Mouse (Mus musculus) WW6 (cell line): ENCODE measurements around the gene Apbb2.

Experiments used
- DNase-seq: peaks from one replicate; pipeline ENCODE4 v3.0.0-alpha.2; 2013; ENCODE audit warnings: low read depth, low spot score

Apbb2 gene

DNA sequence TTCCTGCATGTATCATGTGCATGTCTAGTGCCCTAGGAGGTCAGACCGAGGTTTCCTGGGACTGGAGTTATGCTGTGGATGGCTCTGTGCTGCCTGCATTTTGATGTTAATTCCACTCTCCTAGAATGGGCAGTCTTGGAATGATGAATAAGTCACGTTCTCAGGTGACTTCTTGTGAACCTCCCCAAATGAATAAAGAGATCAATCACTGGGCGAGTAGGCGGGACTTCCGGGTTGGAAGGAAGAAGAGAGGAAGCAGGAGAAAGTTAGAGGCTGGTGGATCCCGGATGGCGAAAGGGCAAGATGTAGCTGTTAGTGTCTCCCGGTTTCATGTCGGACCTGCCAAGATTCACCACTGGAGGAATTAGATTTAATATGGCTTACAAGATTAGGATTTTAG is 276.3 kb downstream of the Apbb2 start:
- peak; percentile 57 for DNase-seq

DNA sequence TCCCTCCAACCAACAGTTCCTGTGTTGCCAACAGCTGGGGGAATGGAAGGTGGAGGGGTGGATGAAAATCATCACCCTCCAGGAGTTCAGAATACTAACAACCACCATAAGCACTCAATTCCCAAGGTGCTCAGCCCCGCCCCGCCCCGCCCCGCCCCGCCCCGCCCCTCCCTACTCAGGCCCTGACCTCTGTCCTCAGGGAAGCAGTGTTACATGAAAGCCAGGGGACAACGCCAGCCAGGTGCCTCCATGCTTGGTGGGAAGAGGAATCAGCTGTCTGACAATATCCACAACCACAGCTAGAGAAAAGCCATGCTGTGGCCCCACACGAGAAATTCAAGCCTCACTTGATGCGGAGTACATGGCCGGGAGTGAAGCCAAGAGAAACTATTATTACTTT is 276.7 kb downstream of the Apbb2 start:
- DNase-seq, result no peak

DNA sequence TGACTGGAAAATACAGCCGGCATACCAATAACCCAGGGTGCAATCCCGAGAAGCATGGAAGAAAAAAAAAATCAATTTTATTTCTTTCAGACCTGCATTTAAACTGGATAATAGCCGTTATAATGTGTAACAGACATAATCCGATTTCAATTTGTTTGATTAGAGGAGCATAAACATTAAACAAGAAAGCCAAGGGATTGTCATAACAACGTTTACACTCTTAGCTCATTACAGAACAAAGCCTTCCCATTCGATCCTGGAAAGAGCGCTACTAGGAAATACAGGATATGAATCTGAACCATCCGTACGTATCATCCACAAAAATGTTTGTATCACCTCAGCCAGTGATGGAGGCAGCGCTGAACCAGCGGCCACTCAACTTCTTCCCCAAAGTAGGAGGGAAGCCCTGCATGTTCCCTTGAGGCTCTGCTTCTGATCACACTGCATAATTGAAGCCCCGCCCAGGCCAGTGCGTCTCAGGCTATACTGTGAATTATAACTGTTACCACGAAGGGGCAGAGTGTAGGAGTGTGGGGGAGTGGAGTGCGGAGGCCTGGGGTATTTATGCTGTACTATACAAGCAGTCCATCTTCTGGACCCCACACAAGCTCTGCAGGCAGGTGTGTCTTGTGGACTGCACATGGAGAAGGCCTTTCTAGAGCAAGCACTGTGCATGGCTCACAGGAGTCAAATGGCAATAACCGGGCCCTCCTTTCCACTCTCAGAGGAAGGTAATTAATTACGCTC is 278.1 kb downstream of the Apbb2 start:
- DNase-seq, result no peak

DNA sequence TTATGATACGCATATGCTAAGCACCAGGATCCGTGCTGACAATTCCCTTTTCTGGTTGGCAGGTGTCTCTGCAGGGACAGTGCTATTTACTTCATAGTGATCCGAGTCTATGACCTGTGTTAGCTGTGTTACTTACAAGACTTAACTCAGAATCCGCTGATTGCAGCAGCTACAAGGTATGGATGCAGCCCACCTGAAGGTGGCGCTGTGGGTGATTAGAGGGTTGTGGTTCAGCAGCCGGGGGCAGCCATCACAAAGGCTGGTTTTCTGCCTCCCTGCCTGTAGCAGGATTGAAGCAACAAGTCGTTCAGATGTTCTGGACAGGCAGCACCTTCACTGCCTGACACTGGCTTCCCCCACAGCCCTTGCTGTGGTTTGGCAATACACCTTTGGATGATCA is 280.0 kb downstream of the Apbb2 start:
- peak; percentile 46 for DNase-seq

DNA sequence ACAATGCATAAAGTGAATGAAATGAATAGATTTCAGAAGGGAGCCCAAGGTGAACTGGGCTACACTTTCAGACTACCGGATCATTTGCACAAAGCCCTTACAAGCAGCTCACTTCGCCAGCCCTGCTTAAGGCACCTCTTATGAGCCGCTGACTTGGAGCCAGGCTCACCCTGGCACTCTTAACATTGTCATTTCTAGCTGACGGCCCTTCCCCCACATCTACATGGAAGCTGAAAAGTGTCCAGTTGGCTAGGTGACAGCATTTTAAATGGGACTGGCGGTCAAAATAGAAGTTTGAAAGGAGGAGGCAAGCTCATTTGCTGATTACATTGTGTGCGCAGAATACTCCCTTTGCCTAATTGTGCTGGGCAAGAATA is 280.6 kb downstream of the Apbb2 start:
- no peak for DNase-seq

GRCm38 (mm10) chr5:66337025-66337968 is 281.3 kb downstream of the Apbb2 start:
- DNase-seq, result no peak

DNA sequence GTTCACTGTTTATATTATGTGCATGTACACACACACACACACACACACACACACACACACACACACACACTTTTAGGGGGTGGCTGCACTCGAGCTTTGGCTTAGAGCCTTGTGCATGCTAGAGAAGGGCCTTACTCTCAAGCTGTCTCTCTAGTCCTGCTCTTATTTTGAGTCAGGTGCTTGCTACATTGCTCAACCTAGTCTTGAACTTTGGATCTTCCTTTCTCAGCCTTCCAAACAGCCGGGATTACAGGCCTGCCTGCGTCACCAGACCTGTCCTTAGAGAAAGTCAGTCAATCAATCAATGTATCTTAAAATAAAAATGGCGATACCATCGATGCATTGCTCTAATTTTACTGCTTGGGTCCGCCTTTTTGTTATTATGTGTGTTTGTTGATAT is 287.8 kb downstream of the Apbb2 start:
- no peak for DNase-seq

- DNase-seq, result no peak
Observed at GRCm38 (mm10) chr5:66328766-66329165, 289.8 kb downstream of the Apbb2 start.

GRCm38 (mm10) chr5:66327949-66328726 is 290.4 kb downstream of the Apbb2 start:
- no peak for DNase-seq

- DNase-seq, result no peak
Observed at GRCm38 (mm10) chr5:66326395-66326794, 292.2 kb downstream of the Apbb2 start.

GRCm38 (mm10) chr5:66323603-66324002 is 295.0 kb downstream of the Apbb2 start:
- no peak for DNase-seq

DNA sequence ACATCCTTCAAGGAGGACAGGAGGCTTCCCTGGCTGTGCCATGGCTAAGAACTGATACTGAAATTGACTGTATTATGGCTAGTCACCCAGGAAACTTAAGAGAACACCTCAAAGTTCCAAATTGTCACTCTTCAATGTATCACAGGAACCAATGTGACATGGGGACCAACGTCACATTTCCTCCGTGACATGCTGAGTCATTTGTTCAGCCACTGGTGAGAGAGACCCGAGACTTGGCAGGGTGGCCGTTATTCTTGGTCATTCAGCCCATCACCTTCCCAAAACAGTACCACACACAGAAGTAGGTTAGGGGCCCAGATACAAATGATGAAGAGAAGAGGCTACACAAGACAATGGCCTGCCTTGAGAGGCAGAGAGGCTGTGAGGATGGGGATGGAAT is 295.5 kb downstream of the Apbb2 start:
- DNase-seq, result no peak

- no peak for DNase-seq
Observed at GRCm38 (mm10) chr5:66319827-66320404, 298.7 kb downstream of the Apbb2 start.

- DNase-seq, result peak; percentile 45
Observed at GRCm38 (mm10) chr5:66319341-66319740, 299.2 kb downstream of the Apbb2 start.

DNA sequence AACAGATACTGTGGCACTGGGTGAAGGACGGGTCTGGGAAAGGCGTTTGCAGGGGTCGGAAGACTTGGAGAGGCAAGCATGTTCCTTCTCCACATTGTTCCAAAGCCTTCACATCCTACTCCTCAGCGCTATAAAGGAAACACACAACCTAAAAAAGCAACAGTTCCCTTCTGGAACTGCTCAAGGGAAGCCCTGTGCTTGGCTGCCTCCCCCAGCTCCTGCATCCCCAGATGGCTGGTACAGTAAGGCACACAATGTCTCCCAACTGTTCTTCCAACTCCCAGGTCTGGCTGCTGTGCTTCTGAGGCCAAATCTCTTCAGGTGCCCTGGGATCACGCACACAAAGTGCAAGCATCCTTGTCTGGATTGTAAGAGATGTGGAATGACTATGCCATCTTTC is 302.8 kb downstream of the Apbb2 start:
- DNase-seq, result no peak

DNA sequence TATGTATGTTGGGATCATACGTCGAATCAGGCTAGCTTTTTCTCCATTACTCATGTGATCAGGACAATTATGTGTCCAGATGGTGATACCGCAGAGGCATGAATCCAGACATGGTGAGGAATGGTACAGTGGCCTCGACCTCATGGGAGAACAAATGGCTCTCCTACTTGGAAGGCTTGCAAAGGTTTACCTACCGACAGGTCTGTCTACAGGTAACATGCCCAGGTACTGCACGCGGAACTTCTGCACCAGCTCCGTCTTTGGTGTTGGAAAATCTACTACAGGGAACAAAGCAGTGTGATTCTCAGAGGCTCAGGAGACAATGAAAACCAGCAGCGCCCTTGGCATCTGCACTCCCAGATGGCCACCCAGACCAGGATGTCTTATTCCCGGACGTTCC is 307.8 kb downstream of the Apbb2 start:
- no peak for DNase-seq

DNA sequence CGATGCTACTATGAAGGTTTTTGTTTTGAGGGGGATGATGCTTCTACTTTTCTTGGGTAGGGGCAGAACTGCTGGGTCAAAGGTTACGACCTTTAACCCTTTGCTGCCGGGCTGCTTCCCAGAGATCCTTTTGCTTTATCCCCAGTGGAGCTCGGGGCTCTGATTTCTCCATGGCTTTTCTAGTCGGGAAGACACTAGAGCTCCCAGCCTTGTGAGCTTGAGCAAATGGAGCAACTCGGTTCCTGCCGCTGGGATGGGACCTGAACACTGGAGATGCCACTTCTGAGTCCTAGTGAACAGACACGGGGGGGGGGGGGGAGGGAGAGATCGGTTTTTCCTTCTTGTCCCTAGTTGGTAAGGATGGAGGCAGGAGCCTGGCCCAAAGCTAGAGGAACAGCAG is 308.3 kb downstream of the Apbb2 start:
- DNase-seq, result no peak

DNA sequence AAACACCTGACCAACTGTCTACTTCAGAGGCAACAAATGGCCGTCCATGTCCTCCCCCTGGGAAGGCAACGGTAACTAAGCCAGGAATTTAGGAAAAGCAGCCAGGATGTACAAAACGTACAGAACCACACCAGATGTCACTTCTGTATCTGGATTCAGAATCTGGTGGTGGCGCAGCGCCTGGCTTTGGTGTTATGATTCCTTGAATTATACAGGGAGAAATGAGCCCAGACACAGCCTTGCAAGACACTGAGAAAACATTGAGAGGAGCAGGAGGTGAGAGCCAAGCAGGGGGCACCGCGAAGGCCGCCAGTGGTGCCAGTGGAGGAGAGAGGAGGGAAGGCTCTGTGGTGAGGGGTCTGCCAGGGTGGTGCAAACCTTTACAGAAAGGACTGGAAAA is 313.1 kb downstream of the Apbb2 start:
- DNase-seq, result no peak

GRCm38 (mm10) chr5:66304300-66305067 is 314.1 kb downstream of the Apbb2 start:
- DNase-seq, result no peak

GRCm38 (mm10) chr5:66302873-66303272 is 315.7 kb downstream of the Apbb2 start:
- DNase-seq, result no peak
